Mouse (Mus musculus): ENCODE results near the gene M1ap. TPM values are rescaled to one million over a fixed set of nuclear protein-coding genes. Genes with fewer than 3 reads are reported as not detected.

M1ap gene
- polyA plus RNA-seq, 1 experiment from 2014 or later, result 0.27 TPM

DNA sequence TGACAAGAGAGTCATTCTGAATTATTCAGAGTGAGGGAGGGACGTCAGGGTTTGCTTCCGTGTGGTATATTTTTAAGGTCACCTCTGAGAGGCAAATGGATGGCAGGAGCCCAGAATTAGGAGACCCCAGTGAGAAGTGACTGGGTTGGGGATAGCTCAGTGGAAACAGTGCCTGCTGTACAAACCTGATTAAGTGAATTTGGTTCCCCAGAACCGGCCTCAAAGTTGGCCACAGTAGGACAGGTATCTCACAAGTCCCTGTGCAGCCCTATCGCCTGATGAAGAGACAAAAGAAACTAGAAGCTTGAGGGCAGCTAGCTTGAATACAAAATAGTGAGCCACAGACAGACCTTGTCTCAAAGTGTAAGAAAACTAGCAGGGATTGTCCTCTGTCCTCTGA lies 30.2 kb upstream of the M1ap start:
- Histone ChIP-seq H3K9me3 (replicated peaks) (no peaks in the 10 kb centered on the region), H3K36me3 (no peaks in the 10 kb centered on the region), H3K9ac (no peak overlapping the region), H3K27me3 (no peaks in the 10 kb centered on the region), H3K4me1 (peaks cover 2% of the 10 kb centered on the region; the same call in 1 of the 2 replicates), H3K4me2 (replicated peaks) (no peak overlapping the region), H3K4me3 (replicated peaks) (no peak overlapping the region), H3K27ac (replicated peaks) (no peak overlapping the region)
- 81% methylated on average over 4 of the region's 4 CpGs for WGBS
- ATAC-seq (ENCODE audit: insufficient number of reproducible peaks, low FRiP score, low TSS enrichment, low read depth), result no peak

DNA sequence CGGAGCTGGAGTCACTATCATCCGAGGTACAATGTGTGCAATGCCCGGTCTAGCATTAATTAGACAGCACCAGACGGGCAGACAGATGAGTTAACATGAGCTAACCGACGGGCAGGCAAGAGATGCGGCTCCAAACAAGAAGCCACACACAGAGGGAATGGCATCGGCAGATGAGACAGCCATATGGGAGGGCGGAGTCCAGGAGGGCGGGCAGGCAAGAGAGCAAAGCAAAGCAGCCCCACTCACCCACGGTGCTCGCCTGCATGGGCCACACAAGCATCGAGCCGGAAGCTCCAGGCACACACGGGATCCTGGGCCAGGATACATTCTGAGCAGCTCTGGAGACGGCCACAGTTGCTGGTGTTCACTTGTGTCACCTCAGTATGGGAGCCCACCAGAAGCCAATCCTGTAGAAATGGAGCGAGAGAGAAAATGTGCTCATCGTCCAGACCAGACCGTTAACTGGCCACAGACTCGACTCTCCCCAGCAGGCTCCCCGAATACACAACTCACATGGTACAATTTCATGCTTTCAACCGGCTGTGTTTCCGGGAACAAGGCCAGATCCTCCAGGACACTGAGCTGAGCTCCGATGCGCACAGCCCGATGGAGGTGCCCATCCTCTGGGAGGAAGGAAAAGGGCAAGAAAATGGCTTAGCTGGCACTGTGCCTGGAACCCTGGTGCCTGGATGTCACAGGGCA lies 29.5 kb upstream of the M1ap start:
- 59% methylated on average over 26 of the region's 26 CpGs for WGBS
- no peaks in the 10 kb centered on the region for H3K27me3 ChIP-seq

DNA sequence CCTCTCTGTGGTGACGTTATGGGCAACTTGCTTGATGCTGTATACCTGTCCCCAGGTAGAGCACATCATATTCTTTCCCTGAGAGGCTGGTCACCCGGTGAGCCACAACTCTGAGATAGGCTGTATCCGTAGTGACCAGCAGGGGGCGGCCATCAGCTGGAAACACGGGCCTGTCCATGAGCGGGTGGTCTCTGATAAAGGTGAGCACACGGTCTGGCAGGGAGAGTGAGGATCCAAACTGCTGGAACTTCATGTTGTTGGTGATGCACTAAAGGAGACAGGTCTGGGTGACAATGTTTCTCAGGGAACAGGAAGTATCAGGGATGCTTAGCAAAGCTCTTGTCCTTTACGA lies 28.9 kb upstream of the M1ap start:
- Histone ChIP-seq H3K4me2 (replicated peaks) (peak overlapping the region; percentile 32), H3K27ac (replicated peaks) (no peak overlapping the region), H3K36me3 (no peaks in the 10 kb centered on the region), H3K9me3 (replicated peaks) (no peaks in the 10 kb centered on the region), H3K9ac (no peak overlapping the region), H3K4me1 (peaks cover 2% of the 10 kb centered on the region; the same call in 1 of the 2 replicates), H3K4me3 (replicated peaks) (no peak overlapping the region), H3K27me3 (no peaks in the 10 kb centered on the region)
- WGBS, result 15% methylated on average over 8 of the region's 8 CpGs
- no peak for ATAC-seq (ENCODE audit: insufficient number of reproducible peaks, low FRiP score, low TSS enrichment, low read depth)

More for the DNA sequence above, 29.5 kb upstream of the M1ap start:
- Histone ChIP-seq H3K36me3 (no peaks in the 10 kb centered on the region), H3K4me2 (replicated peaks) (peak overlapping the region; percentile 32), H3K4me3 (replicated peaks) (no peak overlapping the region), H3K4me1 (peaks cover 2% of the 10 kb centered on the region; the same call in 1 of the 2 replicates), H3K9me3 (replicated peaks) (no peaks in the 10 kb centered on the region), H3K27ac (replicated peaks) (no peak overlapping the region), H3K9ac (no peak overlapping the region)
- peak; percentile 61 for ATAC-seq (ENCODE audit: insufficient number of reproducible peaks, low FRiP score, low TSS enrichment, low read depth)

DNA sequence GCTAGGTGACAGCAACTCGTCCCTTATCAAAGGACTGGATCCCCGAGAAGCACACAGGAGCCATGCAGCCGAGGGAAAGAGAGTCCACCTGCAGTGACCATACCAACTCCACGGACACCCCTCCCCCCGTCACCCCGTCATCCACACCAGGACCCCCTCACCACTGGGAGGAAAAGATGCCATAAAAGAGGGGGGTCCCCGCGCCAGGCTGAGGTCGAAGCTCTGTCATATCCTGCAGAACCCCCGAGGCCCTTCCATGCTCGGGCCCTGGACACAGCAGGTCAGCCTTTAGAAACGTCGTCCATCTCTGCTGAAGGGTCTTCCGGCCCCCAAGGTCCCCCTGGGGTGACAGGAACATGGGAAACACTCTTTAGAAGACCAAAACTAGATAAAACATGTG lies 28.3 kb upstream of the M1ap start:
- no peaks in the 10 kb centered on the region for H3K9me3 ChIP-seq (replicated peaks)
- peaks cover 2% of the 10 kb centered on the region; the same call in 1 of the 2 replicates for H3K4me1 ChIP-seq
- H3K27ac ChIP-seq (replicated peaks), result no peak overlapping the region
- no peak overlapping the region for H3K4me3 ChIP-seq (replicated peaks)
- ATAC-seq (ENCODE audit: insufficient number of reproducible peaks, low FRiP score, low TSS enrichment, low read depth), result no peak
- no peak overlapping the region for H3K9ac ChIP-seq
- H3K4me2 ChIP-seq (replicated peaks), result no peak overlapping the region
- 77% methylated on average over 14 of the region's 14 CpGs for WGBS
- H3K27me3 ChIP-seq, result no peaks in the 10 kb centered on the region
- no peaks in the 10 kb centered on the region for H3K36me3 ChIP-seq

DNA sequence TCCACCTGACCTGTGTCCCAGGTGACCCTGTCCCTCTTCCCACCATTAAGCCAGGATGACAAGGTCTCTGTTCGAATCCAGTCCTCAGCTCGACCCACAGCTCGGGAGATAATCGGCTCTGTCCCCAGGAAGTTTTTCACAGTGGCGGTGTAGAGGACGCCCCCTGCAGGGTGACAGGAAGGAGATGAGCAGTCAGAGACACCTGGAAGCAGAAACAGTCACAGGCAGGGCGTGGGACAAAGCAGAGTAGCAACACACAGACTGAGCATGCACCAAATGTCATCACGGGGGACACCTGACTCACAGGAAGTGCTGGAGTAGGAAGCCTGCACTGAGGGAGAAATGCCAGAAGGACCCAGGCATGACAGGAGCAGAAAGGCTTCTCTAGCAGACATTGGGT lies 27.2 kb upstream of the M1ap start:
- Histone ChIP-seq H3K9me3 (replicated peaks) (no peaks in the 10 kb centered on the region), H3K27ac (replicated peaks) (no peak overlapping the region), H3K4me1 (peaks cover 2% of the 10 kb centered on the region; the same call in 1 of the 2 replicates), H3K36me3 (no peaks in the 10 kb centered on the region), H3K4me2 (replicated peaks) (no peak overlapping the region), H3K4me3 (replicated peaks) (no peak overlapping the region), H3K27me3 (no peaks in the 10 kb centered on the region), H3K9ac (no peak overlapping the region)
- ATAC-seq (ENCODE audit: insufficient number of reproducible peaks, low FRiP score, low TSS enrichment, low read depth), result no peak
- WGBS, result 60% methylated on average over 8 of the region's 8 CpGs

DNA sequence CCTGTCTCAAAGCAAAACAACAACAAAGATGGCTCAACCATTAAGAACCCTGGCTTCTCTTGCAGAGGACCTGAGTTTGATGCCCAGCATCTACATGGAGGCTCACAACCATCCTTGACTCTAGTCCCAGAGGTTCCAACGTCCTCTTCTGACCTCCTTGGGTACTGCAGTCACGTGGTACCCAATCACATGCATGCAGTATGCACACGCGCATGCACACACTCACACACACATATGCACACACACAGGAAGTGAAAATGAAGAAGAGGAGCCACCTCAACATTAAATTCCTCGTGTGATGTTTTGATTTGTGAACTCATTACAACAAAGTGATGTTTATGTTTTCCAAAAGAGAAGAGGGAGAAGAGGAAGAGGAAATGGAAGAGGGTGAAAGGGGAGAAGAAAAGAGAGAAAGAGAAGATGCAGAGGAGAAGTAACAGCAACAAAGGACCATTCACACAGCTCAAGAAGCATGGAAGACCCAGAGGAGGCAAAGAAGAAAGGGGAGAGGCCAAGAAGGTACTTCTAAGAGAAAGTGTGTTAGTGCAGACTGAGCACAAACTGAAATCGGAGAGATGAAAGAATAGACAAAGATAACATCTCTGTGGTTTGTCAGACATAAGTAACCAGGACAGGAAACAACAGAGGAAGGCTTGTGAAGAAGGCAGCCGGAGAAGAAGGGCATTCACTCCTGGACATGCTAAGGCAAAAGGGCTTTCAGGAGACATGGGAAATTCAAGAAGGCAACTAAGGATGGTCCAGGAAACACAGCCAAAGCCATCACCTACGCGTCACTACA lies 25.1 kb upstream of the M1ap start:
- WGBS, result 67% methylated on average over 9 of the region's 9 CpGs
- ATAC-seq (ENCODE audit: insufficient number of reproducible peaks, low FRiP score, low TSS enrichment, low read depth), result no peak
- H3K4me1 ChIP-seq, result peaks cover 2% of the 10 kb centered on the region; the same call in 1 of the 2 replicates

DNA sequence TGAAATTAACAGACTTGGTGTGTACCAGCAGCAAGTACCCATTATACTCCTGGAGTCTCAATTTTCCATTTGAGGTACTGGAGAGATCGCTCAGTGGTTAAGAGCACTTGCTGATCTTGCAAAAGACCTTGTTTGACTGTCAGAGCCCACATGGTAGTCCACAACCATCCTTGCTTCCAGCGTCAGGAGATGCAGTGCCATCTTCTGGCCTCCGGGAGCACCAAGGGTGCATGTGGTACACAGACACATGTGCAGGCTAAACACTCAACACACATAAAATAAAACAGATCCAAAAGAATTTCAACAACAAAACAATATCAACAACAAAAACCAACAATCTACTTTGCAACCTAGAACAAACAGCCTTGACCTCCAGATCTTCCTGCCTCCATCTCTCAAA lies 21.7 kb upstream of the M1ap start:
- Histone ChIP-seq H3K9ac (no peak overlapping the region), H3K4me1 (no peaks in the 10 kb centered on the region), H3K36me3 (no peaks in the 10 kb centered on the region), H3K9me3 (replicated peaks) (no peaks in the 10 kb centered on the region), H3K4me2 (replicated peaks) (no peak overlapping the region), H3K27me3 (no peaks in the 10 kb centered on the region; the same call in 1 of the 2 replicates), H3K27ac (replicated peaks) (no peak overlapping the region), H3K4me3 (replicated peaks) (no peak overlapping the region)
- no peak for ATAC-seq (ENCODE audit: insufficient number of reproducible peaks, low FRiP score, low TSS enrichment, low read depth)
- WGBS, result 56% methylated on average over 3 of the region's 3 CpGs

More for the DNA sequence above, 25.1 kb upstream of the M1ap start:
- H3K27ac ChIP-seq (replicated peaks), result no peak overlapping the region
- no peak overlapping the region for H3K9ac ChIP-seq
- H3K4me3 ChIP-seq (replicated peaks), result no peak overlapping the region
- no peaks in the 10 kb centered on the region; the same call in 1 of the 2 replicates for H3K27me3 ChIP-seq
- H3K4me2 ChIP-seq (replicated peaks), result no peak overlapping the region
- H3K36me3 ChIP-seq, result no peaks in the 10 kb centered on the region
- H3K9me3 ChIP-seq (replicated peaks), result no peaks in the 10 kb centered on the region

DNA sequence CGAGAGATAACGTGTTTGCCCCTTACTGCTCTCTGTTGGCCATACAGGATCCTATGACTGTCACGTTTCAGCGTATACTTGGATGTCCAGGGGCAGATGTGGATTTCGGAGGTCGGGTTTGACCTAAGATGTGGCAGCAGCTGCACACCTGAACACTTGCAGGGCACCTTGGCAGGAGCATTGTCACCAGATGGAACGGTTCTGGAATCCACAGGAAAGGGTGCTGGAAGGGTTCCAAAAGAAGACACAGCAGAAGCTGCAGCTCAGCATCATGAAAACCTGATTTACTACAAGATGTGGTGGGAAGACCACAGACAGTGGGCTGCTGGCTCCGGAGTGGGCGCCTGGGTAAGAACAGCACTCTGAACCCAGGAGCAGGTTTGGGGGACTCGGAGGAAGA lies 20.6 kb upstream of the M1ap start:
- 80% methylated on average over 10 of the region's 10 CpGs for WGBS
- Histone ChIP-seq H3K36me3 (no peaks in the 10 kb centered on the region), H3K9me3 (replicated peaks) (no peaks in the 10 kb centered on the region), H3K27me3 (no peaks in the 10 kb centered on the region; the same call in 1 of the 2 replicates), H3K4me2 (replicated peaks) (no peak overlapping the region), H3K9ac (no peak overlapping the region), H3K4me1 (no peaks in the 10 kb centered on the region), H3K27ac (replicated peaks) (no peak overlapping the region), H3K4me3 (replicated peaks) (no peak overlapping the region)
- no peak for ATAC-seq (ENCODE audit: insufficient number of reproducible peaks, low FRiP score, low TSS enrichment, low read depth)

DNA sequence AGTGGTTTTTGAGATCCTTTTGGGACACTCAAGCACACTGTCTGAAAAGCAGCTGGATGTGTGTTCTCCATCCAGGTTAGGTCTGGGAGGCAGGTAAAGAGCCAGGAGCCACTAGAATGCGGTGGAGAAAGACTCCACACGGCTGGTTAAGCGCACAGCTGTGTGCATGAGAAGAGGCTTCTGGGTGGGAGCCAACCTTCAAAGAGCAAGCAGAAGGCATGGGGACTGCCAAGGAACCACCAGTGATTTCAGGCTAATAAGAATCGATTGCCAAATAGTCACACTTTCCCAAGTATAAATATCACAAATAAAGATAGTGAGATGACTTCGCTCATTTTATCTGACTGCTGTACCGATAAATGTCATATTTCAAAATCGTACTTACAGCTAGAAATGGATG lies 20.2 kb upstream of the M1ap start:
- 78% methylated on average over 7 of the region's 7 CpGs for WGBS
- Histone ChIP-seq H3K4me1 (no peaks in the 10 kb centered on the region), H3K9ac (no peak overlapping the region), H3K27me3 (no peaks in the 10 kb centered on the region; the same call in 1 of the 2 replicates), H3K27ac (replicated peaks) (no peak overlapping the region), H3K36me3 (no peaks in the 10 kb centered on the region), H3K9me3 (replicated peaks) (no peaks in the 10 kb centered on the region), H3K4me3 (replicated peaks) (no peak overlapping the region), H3K4me2 (replicated peaks) (no peak overlapping the region)
- ATAC-seq (ENCODE audit: insufficient number of reproducible peaks, low FRiP score, low TSS enrichment, low read depth), result no peak

DNA sequence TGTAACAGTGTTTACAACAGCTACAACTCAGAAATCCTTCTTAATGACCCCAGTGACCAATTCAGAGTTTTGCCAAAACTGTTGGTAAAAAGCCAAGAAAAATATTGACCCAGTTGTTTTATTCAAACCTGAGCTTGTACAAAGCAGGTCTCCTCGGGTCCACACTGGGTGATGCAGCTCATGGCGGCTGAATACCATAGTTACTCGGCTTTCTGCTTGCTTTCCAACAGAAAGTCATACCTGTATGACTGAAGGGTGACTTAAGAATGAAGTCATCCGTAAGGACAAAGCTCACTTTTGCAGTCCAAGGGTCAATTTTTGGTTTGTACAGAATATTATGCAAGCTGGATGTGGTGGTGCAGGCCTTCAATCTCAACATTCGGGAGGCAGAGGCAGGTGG lies 19.1 kb upstream of the M1ap start:
- H3K4me3 ChIP-seq (replicated peaks), result no peak overlapping the region
- no peak for ATAC-seq (ENCODE audit: insufficient number of reproducible peaks, low FRiP score, low TSS enrichment, low read depth)
- H3K4me2 ChIP-seq (replicated peaks), result no peak overlapping the region
- H3K9me3 ChIP-seq (replicated peaks), result no peaks in the 10 kb centered on the region
- no peaks in the 10 kb centered on the region; the same call in 1 of the 2 replicates for H3K27me3 ChIP-seq
- WGBS, result 76% methylated on average over 5 of the region's 5 CpGs
- no peak overlapping the region for H3K9ac ChIP-seq
- no peak overlapping the region for H3K27ac ChIP-seq (replicated peaks)
- H3K4me1 ChIP-seq, result no peaks in the 10 kb centered on the region
- H3K36me3 ChIP-seq, result no peaks in the 10 kb centered on the region

DNA sequence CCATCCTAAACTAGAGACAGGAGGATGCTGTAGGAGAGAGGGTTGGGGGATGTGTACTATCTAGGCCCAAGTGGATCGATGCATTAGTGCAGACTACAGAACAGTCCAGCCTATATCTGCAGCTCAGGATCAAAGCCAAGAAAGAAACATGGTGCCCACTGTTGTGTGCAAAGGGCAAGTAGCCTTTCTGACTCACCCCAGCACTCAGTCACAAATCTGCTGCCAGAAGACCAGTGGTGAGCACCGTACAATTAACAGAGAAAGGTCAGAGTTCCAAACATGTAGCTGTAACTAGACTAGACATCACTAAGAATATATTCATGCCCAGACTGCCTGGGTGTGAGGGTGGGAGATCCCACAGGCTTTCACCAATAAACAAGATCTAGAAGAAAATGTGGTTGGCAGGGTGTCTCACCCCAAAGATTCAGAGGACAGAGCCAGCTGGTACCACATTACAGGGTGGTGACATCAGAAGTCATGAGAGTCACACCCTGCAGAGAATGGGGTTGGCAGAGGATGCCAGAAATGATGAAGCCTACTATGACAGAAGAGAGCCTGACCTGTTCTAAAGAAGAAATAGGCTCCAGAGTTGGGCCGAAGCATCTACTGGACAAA lies 12.0 kb upstream of the M1ap start:
- WGBS, result 88% methylated on average over 3 of the region's 3 CpGs
- Histone ChIP-seq H3K4me3 (replicated peaks) (no peak overlapping the region), H3K4me1 (peaks cover 6% of the 10 kb centered on the region), H3K9ac (no peak overlapping the region), H3K4me2 (replicated peaks) (no peak overlapping the region), H3K9me3 (replicated peaks) (no peaks in the 10 kb centered on the region), H3K27ac (replicated peaks) (no peak overlapping the region), H3K27me3 (peaks cover 10% of the 10 kb centered on the region), H3K36me3 (no peaks in the 10 kb centered on the region)
- ATAC-seq (ENCODE audit: insufficient number of reproducible peaks, low FRiP score, low TSS enrichment, low read depth), result no peak
